Mouse (Mus musculus) heart, adult 8-10 months (tissue): ENCODE results near the gene Zfp790. TPM values are rescaled to one million over a fixed set of nuclear protein-coding genes. Genes with fewer than 3 reads are reported as not detected.
"Not testable (repeated sequence)": the region's sequence is repeated elsewhere in the genome, so short reads cannot be mapped to it uniquely, and the experiment has no call there.

Experiments
- DNase-seq: peaks from one replicate; pipeline ENCODE4 v3.0.0; 2022; ENCODE audit warnings: low spot score
- microRNA-seq: library from miRNA; unstranded; fragments of <30 nt; microRNA quantifications from one replicate; pipeline ENCODE4 v1.2.0, GENCODE M21; 2022
- total RNA-seq, 4 experiments: library from RNA; stranded (reverse); gene quantifications; 2 replicates each; pipeline ENCODE4 v1.2.4; 2022

The Zfp790 gene
- total RNA-seq, 4 experiments from 2014 or later = 10.0 to 13.4 (median 11.8) TPM

DNA sequence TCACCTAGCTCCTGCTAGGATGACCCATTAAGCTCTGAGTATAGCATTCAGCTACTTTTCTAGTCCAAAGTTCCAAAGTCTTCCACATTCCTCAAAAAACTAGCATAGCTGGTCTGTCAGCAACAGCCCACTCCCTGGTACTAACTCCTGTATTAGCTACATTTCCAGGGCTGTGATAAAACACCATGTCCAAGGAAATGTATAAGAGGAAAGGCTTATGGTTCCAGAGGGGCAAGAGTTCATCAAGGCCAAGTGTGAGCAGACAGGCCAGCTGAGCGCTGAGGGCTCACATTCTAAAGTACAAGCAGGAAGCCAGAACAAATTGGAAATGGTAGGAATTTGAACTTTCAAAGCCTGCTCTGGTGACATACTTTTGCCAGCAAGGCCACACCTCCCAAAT, 26.2 kb downstream of the Zfp790 start:
- DNase-seq = no peak

GRCm38 (mm10) chr7:29844616-29845015, 28.7 kb downstream of the Zfp790 start:
- DNase-seq = no peak

DNA sequence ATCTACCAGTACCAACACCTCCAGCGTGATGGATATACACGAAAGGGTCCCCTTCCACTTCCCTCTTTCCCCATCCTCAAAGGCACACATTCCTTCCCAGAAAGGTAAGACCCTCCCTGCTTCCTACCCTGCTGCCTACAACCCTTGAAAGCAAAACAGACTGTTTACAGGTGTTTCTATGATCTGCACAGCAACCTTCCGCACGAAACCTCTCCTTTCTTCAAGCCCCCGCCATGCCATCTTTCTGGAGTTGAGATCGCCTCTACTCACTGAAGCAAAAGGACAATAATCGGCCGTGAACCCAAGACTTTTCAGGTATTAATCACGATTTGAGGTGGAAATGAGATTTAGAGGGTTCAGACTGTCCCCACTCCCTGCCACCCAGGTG, 36.9 kb downstream of the Zfp790 start:
- no peak for DNase-seq

GRCm38 (mm10) chr7:29853219-29853842, 37.4 kb downstream of the Zfp790 start, which contains the start of gene Zfp940:
Gene Zfp940 (minus strand): TSS chr7:29853669.
- DNase-seq = peak; percentile 82

DNA sequence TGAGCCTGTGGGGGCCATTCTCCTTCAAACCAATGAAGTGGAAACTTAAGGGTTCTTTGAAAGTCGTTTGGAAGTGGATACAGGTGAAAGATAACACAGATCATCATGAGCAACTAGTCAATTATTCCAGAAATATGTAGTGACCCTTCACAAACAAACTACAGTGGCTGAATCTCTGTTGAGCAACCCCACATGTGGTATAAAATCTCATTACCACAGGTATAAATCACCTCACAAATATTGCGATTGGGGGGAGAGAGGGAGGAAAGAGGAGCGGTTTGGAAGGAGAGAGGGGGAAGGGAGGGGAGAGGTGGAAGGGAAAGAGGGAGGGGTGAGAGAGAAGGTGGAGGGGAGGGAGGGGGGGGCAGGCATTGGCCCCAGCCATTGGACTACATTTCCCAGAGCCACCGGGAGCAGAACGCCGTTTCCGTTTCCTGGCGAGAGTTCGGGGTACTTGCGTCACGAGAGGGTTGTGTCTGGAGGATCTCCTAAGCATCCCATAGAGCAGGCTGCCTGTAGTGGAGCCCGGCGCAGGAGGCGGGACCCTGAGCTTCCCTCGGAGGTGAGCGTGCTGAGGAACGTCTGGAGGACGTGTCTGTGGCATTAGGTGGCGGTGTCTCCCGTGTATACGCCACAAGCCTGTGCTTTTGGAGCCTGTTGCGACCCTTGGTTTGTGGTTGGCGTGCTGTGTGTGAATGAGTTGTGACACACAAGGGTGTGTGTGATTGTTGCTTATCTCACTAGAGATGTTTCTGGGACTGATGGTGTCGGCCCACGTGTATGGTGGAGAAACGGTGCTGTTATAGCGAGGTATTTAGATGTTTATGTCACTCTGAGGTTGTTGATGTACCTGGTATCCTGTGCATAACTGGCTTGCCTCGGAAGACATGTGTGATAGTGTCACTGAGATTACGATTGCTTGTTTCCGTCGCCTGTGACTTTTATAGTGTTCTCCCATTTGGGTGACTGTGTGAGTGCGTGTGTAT, 43.9 kb downstream of the Zfp790 start, which contains the start of gene Zfp420:
Gene Zfp420 (plus strand): TSS at position 448 of the 986 bp plus-strand sequence.
- peak; percentile 91 for DNase-seq

GRCm38 (mm10) chr7:29861660-29862059, 45.7 kb downstream of the Zfp790 start:
- DNase-seq = no peak

- no peak for DNase-seq
Measured at GRCm38 (mm10) chr7:29874256-29874655, 58.3 kb downstream of the Zfp790 start.

GRCm38 (mm10) chr7:29877561-29877960, 61.6 kb downstream of the Zfp790 start:
- not testable (repeated sequence) for DNase-seq

GRCm38 (mm10) chr7:29880056-29880455, 64.1 kb downstream of the Zfp790 start:
- DNase-seq = no peak

Small RNA genes within 50 kb of the gene (microRNA-seq; reads per million reads assigned to microRNA genes)
- gene Mir1964 = 6.4 reads per million, percentile 16 among the genes with 10 or more reads in this experiment

Other genes with a start within 250 kb of the Zfp790 start
- not detected for gene Catsperg2, start 89.1 kb upstream of the Zfp790 start, total RNA-seq
- 10 to 100 TPM in 3 of 4 experiments, 1 to 10 TPM in 1; 9.9 to 12.2 (median 10.7) TPM for gene Zfp84, start 47.6 kb upstream of the Zfp790 start, total RNA-seq
- 1 to 10 TPM; 4.3 to 6.2 (median 5.1) TPM for gene Zfp30, start 32.1 kb upstream of the Zfp790 start, total RNA-seq
- gene Zfp940, start 37.6 kb downstream of the Zfp790 start, total RNA-seq = under 1 TPM; 0.33 to 0.72 (median 0.47) TPM
- 1 to 10 TPM; 3.0 to 4.0 (median 3.8) TPM for gene Zfp420, start 43.9 kb downstream of the Zfp790 start, total RNA-seq
- gene Zfp27, start 90.5 kb downstream of the Zfp790 start, total RNA-seq = 1 to 10 TPM; 8.4 to 9.3 (median 8.6) TPM
- 1 to 10 TPM; 3.8 to 9.5 (median 6.4) TPM for gene Zfp383, start 92.1 kb downstream of the Zfp790 start, total RNA-seq
- gene Zfp74, start 138.0 kb downstream of the Zfp790 start, total RNA-seq = 1 to 10 TPM; 5.8 to 6.5 (median 6.0) TPM
- gene Zfp568, start 167.8 kb downstream of the Zfp790 start, total RNA-seq = 10 to 100 TPM; 16.9 to 27.9 (median 21.5) TPM
- gene Zfp14, start 235.3 kb downstream of the Zfp790 start, total RNA-seq = 1 to 10 TPM; 2.4 to 3.0 (median 2.6) TPM